Mouse (Mus musculus) frontal cortex, postnatal 36 days (tissue): Measurements from ENCODE around the gene Ndufv1.
"Not testable (repeated sequence)": the region's sequence is repeated elsewhere in the genome, so short reads cannot be mapped to it uniquely, and the experiment has no call there.

Source experiments
- DNase-seq, 2 experiments: peaks; one replicate each; pipeline ENCODE4 v3.0.0; 2022; ENCODE audit warnings: low spot score in 2 of 2

The Ndufv1 gene

DNA sequence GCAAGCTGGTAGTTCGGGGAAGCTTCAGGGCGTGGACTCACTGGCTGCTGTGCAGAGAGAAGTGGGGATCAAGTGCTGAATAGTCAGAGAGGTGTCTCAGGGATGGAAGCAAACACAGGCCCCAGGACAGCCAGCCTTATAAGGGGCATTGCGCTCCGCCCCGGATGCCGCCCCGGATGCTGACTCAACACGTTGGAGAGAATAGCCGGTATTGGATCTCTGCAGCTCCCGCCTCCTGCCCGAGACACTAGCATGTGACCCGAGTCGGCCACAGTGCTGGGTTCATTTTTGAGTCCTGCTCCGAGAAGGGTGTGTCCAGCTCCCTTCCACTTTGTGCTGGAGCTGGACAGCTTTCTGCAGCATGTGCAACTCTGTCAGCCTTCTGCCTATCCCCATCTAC lies 29.5 kb upstream of the Ndufv1 start:
- no peak for DNase-seq

DNA sequence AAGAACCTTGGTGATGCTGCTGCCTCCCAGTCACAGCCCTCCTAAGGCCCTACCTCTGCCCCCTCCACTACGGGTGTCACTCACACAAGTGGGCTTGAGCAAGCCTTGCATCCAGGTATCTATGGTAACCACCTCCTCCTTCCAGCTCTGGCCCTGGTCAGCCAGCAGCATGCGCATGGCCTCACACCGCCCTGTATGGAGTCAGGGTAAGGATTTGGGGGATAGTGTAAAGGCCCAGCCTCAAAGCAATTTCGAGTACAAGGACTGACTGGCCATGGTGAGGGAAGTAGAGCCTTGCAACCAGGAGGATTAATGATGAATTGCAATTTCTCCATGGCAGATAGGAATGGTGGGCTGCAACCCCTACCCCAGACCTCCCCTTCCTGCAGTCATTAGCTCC lies 28.9 kb upstream of the Ndufv1 start:
- not testable (repeated sequence) for DNase-seq

DNA sequence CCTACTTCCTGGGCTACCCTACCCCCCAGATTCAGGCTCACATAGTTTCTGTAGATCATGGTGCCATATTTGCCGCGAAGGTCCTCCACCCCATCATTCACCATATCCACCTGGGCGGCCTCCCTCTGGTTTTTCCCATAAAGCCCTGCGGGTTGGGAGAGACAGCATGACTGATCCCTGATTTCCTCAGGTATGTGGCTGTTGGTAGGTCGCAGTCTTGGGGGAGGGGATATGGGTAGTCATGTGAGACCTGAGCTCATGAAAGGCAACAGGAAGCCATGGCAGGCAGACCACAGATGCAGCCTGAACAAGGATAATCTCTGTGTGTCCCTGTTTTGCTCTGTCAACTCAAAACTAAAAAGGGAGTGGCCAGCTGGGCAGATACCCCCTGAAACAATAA lies 28.3 kb upstream of the Ndufv1 start:
- DNase-seq: not testable (repeated sequence)

DNA sequence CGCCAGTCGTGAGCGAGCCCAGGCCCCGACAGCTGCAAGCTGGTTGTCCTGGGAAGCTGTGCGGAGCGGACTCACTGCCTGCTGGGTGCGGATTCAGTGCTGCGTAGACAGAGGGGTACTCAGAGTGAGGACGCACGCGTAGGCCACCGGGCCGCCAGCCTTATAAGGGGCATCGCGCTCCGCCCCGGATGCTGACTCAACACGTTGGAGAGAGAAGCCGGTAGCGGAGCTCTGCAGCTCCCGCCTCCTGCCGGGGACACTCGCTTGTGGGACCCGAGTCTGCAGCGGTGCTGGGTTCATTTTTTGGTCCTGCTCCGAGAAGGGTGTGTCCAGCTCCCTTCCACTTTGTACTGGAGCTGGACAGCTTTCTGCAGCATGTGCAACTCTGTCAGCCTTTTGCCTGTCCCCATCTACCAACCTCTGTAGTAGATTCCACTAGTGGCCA lies 25.2 kb upstream of the Ndufv1 start, which contains the start of gene Gstp1:
Gstp1 (minus strand) TSS at position 198 of the 445 bp plus-strand sequence.
- DNase-seq: peak; percentile 86 to 87

DNA sequence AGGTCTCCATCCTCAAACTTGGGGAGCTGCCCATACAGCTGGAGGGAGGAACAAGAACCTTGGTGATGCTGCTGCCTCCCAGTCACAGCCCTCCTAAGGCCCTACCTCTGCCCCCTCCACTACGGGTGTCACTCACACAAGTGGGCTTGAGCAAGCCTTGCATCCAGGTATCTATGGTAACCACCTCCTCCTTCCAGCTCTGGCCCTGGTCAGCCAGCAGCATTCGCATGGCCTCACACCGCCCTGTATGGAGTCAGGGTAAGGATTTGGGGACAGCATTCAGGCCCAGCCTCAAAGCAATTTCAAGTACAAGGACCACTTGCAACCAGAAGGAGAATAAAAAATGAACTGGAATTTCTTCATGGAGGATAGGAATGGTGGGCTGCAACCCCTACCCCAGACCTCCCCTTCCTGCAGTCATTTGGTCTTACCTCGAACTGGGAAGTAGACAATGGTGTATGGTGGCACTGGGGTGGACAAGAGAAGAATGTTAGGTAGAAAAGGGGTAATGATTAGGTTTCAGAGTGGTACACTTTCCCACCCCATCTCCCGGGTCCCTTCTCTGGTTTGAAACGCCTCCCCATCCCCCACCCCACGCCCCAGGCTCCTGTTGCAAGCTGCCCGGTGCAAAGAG lies 24.7 kb upstream of the Ndufv1 start:
- not testable (repeated sequence) for DNase-seq

DNA sequence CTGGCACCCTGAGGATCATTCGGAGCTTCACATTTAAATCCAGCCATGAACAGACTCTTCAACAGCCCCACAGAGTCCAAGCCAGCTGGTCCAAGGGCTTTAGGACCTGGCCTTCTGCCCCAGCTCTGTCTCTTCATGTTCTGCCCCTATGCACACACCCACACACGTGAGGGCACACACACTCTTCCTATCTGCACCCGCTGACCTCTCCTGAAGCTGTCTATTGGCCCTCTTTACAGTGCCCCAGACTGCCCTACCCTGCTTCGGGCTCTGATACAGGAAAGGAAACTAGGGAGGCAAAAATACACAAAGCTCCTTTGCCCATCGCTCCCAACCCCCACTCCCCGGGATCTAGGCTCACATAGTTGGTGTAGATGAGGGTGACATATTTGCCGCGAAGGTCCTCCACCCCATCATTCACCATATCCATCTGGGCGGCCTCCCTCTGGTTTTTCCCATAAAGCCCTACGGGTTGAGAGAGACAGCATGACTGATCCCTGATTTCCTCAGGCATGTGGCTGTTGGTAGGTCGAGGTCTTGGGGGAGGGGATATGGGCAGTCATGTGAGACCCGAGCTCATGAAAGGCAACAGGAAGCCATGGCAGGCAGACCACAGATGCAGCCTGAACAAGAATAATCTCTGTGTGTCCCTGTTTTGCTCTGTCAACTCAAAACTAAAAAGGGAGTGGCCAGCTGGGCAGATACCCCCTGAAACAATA lies 23.9 kb upstream of the Ndufv1 start:
- no peak for DNase-seq

DNA sequence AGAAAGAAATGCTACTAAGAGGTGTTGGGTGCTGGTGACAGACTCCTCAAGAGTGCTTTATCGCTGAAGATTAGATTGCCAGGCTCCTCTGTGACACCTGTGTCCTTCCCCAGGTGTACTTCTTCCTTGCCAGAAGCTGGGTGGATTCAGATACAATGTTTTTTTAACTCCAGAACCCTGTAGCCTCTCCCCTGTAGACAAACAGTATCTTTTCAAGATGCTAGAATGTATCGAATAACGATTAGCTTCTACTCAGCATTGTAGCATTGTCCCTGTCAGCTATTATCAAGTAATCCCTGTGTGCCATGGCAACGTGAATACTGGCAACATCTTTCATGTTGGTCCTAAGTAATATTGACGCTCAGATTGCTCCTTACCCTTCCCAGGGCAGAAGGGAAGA lies 21.1 kb upstream of the Ndufv1 start:
- no peak for DNase-seq

DNA sequence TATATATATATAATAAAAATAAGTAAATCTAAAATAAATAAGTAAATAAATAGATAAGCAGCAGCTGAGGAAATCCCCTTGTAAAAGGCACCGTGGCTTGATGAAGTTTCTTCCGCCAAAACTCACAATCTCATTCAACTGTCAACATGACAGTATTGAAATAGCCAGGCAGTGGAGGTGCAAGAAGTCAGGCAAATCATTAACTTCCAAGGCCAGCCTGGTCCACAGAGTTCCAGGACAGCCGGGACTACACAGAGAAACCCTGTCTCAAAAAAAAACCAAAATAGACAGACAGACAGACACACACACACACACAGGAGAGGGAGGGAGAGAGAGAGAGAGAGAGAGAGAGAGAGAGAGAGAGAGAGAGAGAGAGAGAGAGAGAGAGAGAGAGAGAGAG lies 20.7 kb upstream of the Ndufv1 start:
- DNase-seq: no peak

DNA sequence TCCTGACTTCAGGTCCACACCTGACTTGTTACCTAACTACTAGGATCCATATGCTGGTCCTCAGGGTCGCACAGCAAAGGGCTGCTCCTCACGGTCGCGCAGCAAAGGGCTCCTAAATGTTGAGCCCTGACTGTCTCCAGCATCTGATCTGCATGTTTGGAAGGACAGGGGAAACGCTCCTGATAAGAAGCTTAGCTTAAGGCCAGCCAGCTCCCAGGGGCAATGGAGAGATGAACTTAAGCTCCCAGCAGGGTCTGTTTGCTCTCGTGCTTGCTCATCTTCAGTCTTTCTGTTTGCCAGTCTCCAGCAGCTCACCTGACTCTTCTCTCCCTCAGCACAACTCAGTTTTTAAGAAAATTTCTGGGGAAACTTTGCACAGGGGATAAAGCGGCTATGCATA lies 20.1 kb upstream of the Ndufv1 start:
- no peak for DNase-seq

DNA sequence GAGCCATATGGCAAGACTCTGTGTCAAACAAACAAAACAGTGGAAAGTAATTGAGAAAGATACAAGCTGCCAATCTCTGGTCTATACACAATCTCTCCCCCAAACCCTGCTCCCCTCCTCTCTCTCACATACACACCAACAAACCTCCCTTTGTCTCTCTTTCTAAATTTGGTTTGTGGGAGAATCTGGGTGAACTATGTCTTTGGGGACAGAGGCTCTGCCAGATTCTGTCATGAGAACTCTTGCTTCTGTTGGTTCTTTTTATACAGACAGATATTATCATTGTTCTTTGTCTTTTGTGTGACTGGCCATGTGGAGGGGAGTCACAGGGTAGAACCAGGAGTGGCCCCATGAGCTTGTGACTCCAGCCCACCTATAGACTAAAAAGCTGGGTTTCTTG lies 15.0 kb upstream of the Ndufv1 start:
- DNase-seq: no peak

DNA sequence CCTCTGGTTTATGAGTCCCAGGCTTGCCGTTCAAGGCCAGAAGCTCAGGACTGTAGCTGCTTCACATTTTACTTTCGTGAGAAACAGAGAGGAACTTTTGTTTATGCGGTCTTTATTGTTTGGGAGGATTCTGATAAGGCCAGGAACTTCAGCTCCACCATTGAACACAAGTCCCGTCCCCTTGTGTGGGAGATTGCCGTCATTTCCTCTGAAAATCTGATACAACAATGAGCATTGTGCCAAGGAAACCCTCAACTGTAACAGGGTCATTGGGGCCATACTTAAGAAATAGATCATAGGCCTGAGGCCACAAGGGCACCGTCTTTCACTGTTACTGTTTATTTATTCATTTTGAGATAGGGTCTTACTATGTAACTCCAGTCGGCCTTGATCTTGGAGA lies 10.6 kb upstream of the Ndufv1 start:
- no peak for DNase-seq

DNA sequence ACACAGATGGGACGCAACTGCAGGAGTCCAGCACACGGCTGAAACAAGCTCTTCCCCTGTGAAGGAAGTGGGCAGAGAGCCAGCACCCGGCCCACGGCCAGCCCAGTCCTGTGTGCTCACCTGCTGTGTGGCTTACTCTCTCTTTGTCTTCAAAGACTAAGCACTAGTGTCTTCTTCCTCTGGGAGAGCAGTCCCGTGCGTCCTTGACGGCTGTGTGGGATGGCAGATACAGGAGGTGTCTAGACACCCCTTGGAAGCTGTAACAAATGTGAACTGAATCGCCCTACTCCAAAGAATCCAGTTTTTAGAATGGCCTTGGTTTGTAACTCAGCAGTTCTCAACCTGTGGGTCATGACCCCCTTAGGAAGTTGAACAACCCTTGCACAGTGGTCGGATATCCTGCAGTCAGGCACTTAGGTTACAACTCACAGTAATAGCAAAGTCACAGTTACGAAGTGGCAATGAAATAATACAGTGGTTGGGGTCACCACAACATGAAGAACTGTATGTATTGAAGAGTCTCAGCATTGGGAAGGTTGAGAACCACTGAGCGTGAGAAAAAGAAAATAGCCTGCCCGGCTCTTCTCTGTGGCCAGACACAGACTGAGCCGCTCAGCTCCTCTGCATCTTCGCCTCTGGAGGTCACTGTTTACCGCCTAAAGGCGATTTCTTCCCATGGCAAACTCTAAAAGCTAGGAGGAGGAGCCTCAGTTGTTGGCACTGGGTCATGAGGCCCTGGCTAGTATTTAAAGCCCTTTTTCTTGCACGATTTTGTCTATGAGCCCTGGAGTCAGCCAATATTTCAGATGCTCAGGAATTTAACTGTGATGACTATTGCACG lies 6.4 kb upstream of the Ndufv1 start:
- peak; percentile 68 to 87 for DNase-seq

DNA sequence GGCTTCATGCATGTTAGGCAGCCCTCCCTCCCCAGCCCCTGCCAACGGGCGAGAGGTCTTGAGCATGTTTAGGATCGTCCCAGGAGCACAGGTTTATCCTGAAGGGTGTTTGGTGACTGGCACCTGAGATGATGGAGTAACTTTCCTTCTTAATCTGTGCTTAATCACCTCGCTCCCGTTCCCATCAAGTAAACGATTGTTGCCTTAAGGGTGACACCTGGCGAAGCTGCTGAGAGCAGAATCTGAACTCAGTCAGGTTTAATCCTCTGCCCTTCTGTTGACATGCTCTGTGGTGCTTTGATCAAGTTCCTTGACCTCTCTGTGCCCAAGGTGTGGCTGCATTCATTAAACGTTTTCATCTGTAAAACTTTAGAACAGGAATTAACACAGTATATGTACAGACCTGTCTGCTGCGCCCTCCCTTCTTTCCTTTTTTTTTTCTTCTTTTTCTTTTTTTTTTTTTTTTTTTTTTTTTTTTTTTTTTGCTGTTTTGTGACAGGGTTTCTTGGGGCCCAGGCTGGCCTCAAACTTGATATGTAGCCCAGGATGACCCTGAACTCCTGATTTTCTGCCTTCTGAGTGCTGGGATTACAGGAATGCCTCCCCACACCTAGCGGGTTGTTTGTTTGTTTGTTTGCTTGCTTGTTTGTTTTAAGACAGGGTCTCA lies 5.4 kb upstream of the Ndufv1 start:
- no peak for DNase-seq

DNA sequence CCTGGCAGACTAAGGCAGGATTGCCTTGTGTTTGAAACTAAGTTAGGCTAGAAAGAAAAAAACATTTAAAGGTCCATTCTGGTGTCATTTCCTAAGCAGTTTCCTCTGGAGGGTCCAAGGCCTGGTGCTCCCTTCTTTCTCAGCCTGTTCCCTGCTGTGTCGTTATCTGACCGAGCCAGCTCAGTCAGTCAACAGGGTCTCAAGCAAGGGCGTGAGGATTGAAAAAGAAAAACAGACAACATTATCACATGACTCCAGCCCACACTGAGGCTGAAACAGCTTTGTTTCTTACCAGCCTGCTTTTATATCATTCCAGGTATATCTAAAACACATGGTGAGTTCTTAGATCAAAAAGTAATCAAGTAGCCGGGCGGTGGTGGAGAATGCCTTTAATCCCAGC lies 3.0 kb upstream of the Ndufv1 start:
- no peak for DNase-seq

DNA sequence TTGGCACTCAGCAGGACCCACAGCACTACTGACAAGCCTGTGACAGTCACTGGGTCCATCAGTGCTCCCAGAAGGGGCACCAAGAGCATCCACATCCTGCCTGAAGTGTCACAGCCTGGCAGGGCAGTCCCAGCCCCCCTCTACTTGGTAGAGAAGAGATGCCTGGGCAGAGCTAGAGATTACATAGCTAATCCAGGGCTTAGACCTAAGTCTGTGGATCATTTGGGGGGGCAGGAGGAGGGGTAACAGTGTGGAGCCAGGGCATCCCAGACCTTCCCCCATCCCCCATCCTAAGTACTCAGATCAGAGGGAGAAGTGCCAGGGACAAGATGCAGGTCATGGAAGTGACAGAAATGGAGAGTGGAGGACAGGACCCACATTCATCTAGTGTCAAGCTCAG lies 2.2 kb upstream of the Ndufv1 start:
- no peak for DNase-seq

DNA sequence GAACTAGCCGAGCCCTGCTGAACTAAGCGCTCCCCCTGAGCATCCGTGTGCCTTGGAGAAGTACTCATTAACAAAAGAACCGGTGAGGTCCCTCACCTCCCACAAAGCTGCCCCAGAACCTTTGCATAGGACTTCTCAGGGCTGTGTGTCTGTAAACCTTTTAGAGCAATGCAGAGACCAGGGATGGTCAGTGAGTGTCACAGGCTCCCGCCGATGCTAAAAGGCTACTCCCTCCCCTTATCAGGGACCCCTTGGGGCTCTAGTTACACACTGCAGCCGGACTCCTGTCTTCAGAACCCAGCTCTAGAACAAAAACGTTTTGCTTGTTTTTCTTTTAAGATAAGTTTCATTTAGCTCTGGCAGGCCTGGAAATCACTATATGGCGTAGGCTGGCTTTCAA lies 460 bp upstream of the Ndufv1 start:
- DNase-seq: no peak

DNA sequence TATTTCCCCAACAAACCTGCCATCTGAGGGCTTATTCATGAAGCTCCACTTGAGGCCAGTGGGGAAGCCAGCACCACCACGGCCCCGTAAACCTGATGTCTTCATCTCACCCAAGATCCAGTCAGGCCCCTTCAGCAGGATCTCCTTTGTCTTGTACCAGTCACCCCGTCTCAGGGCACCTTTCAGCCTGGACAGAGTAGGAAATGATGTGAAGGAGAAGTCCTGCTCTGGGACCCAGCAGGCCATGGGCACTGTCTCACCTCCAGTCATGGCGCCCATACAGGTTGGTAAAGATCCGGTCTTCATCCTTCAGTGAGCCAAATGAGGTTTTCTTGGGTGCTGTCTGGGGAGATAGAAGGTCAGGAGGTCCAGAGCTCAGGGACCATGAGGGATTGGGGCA lies 1.5 kb downstream of the Ndufv1 start:
- no peak for DNase-seq

DNA sequence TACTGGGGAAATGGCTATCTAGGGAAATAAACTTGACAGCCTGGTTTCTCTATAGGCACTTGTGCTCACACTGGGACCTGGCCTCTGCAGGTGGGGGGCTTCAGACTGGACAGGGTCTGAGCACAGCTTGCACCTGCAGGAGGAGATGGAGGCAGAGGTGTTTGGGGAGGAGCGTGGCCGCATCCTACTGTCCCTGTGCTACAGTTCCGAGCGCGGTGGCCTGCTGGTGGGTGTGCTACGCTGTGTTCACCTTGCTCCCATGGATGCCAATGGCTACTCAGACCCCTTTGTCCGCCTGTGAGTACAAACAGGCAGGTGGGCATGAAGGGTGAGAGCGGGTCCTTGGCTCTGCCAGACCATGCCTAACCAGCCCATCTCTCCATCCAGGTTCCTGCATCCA lies 6.6 kb downstream of the Ndufv1 start:
- no peak for DNase-seq

DNA sequence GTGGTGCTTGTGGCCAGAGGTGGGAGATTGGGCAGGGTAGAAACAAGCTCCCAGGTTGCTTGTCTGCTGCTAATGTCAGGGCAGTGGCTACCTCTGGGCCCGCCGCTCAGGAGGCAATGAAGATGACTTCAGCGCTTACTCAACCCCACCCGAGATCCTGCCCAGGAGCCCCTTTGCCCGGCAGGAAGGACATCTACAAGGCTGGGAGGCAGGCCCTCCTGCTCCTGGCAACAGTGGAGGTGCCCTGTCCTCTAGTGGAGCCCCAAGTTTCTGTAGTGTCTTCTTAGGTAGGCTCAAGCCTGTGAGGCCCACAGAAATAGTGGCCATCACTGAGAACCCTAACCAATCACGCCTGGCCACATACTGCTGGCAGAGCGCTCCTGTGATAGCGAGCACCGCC lies 7.5 kb downstream of the Ndufv1 start:
- DNase-seq: no peak

DNA sequence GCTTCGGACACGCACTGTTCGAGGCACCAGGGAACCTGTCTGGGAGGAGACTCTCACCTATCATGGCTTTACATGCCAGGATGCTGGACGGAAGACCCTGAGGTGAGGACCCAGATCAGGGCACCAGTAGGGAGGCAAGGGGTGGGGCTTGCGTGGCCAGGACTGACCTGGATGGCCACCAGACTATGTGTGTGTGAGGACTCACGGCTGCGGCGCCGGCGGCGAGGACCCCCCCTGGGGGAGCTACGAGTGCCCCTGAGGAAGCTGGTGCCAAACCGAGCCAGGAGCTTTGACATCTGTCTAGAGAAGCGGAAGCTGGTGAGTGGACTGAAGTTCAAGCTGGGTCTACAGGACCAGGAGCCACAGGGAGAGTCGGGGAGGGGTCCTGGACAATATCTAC lies 8.3 kb downstream of the Ndufv1 start:
- no peak for DNase-seq

DNA sequence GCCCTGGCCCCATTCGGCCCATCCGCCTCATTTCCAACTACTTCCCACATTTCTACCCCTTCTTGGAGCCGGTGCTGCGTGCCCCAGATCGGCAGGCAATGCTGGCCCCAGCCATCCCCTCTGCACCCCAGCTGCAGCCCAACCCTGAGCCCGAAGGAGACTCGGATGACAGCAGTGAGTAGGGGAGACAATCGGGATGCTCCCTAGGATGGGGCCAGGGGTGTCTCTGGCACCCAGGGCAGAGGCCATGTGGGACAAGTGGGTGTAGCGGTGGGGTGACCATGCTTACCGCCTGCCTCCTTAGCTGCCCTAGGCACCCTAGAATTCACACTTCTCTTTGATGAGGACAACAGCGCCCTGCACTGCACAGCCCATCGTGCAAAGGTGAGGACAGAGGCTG lies 9.0 kb downstream of the Ndufv1 start:
- no peak for DNase-seq

DNA sequence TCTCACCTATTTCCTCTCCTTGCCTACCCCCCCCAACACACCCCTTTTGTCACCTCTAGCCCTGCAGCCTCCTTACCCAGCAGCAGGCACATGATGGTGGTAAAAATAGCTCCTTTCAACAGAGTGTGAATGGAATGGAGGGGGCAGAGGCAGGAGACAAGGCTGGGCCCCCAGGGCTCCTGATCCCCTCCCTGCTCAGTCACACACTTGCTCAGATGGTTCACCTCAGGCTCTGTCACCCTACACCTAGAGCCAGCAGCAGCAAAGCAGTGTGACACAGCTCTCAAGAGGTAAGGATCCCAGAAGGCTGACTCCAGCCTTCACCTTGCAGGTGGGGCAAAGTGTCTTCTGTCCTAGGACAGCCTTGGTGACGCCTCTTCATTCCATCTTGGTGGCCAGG lies 9.5 kb downstream of the Ndufv1 start, which contains the start of gene Doc2g:
Doc2g (plus strand) TSS at position 202 of the 400 bp plus-strand sequence.
- DNase-seq: no peak
